Mouse (Mus musculus) lung, postnatal 0 days (tissue): Measurements from ENCODE around the gene Prss28.
A peak's percentile ranks its signal among the peaks of the same experiment; 100 is the strongest.

Experiments used
- CTCF ChIP-seq: IDR thresholded peaks from 2 replicates; pipeline ENCODE4 v1.5.1; 2016; ENCODE audit warnings: antibody characterized with exemption, mild to moderate bottlenecking
- EP300 ChIP-seq: IDR thresholded peaks from 2 replicates; pipeline ENCODE4 v1.6.1; 2016; ENCODE audit warnings: antibody characterized with exemption, mild to moderate bottlenecking, control low read depth

- TF ChIP-seq EP300 (peak; percentile 56; the same call in 1 of the 2 replicates), CTCF (peak; percentile 80)
These were observed 34.5 kb upstream of the Prss28 start for GRCm38 (mm10) chr17:25273706-25274501.
